Mouse (Mus musculus): Measurements from ENCODE around the gene Hras.

The Hras gene

GRCm38 (mm10) chr7:141213605-141214235, 19.9 kb upstream of the Hras start, which contains the start of gene Lmntd2:
Gene Lmntd2, minus strand, starts transcription at chr7:141214080.
- peak; percentile 83 for DNase-seq

GRCm38 (mm10) chr7:141213133-141213532, 19.3 kb upstream of the Hras start:
- DNase-seq: peak; percentile 79

GRCm38 (mm10) chr7:141210606-141211131, 16.9 kb upstream of the Hras start:
- DNase-seq: peak; percentile 84

GRCm38 (mm10) chr7:141210137-141210536, 16.3 kb upstream of the Hras start:
- DNase-seq: peak; percentile 75

- DNase-seq: no peak
Observed at GRCm38 (mm10) chr7:141209526-141209925, 15.7 kb upstream of the Hras start.

GRCm38 (mm10) chr7:141206182-141206937, 12.6 kb upstream of the Hras start:
- peak; percentile 81 for DNase-seq

GRCm38 (mm10) chr7:141205504-141205903, 11.7 kb upstream of the Hras start:
- DNase-seq: peak; percentile 87

- no peak for DNase-seq
Observed at GRCm38 (mm10) chr7:141204546-141204945, 10.7 kb upstream of the Hras start.

- peak; percentile 85 for DNase-seq
Observed at GRCm38 (mm10) chr7:141198121-141198520, 4.3 kb upstream of the Hras start.

GRCm38 (mm10) chr7:141196619-141197282, 2.9 kb upstream of the Hras start:
- peak; percentile 88 for DNase-seq

- DNase-seq: peak; percentile 90
Observed at GRCm38 (mm10) chr7:141195754-141196153, 1.9 kb upstream of the Hras start.

- peak; percentile 99 for DNase-seq
Observed at GRCm38 (mm10) chr7:141194830-141195229, 1.0 kb upstream of the Hras start.

GRCm38 (mm10) chr7:141194409-141194808, 604 bp upstream of the Hras start:
- no peak for DNase-seq

- peak; percentile 95 for DNase-seq
Observed at GRCm38 (mm10) chr7:141193348-141193856, 403 bp downstream of the Hras start.

GRCm38 (mm10) chr7:141192776-141193347, 943 bp downstream of the Hras start:
- peak; percentile 94 for DNase-seq

- DNase-seq: peak; percentile 94
Observed at GRCm38 (mm10) chr7:141191796-141192685, 1.8 kb downstream of the Hras start.

GRCm38 (mm10) chr7:141191036-141191435, 2.8 kb downstream of the Hras start:
- DNase-seq: peak; percentile 97

GRCm38 (mm10) chr7:141190220-141190619, 3.6 kb downstream of the Hras start:
- peak; percentile 86 for DNase-seq

GRCm38 (mm10) chr7:141188733-141189132, 5.1 kb downstream of the Hras start:
- DNase-seq: peak; percentile 86

- DNase-seq: peak; percentile 84
Observed at GRCm38 (mm10) chr7:141188194-141188593, 5.6 kb downstream of the Hras start.

GRCm38 (mm10) chr7:141176173-141176572, 17.6 kb downstream of the Hras start:
- peak; percentile 96 for DNase-seq

GRCm38 (mm10) chr7:141175068-141175467, 18.7 kb downstream of the Hras start:
- DNase-seq: no peak

Measured in heart, adult 11 months (tissue).